Mouse (Mus musculus): ENCODE measurements at regions not wholly inside any gene's neighbourhood (a gene's known extent, or its start where the extent isn't known, plus 50 kb on each side); places are given as distances from the start of the nearest gene placed in this dataset.

DNA sequence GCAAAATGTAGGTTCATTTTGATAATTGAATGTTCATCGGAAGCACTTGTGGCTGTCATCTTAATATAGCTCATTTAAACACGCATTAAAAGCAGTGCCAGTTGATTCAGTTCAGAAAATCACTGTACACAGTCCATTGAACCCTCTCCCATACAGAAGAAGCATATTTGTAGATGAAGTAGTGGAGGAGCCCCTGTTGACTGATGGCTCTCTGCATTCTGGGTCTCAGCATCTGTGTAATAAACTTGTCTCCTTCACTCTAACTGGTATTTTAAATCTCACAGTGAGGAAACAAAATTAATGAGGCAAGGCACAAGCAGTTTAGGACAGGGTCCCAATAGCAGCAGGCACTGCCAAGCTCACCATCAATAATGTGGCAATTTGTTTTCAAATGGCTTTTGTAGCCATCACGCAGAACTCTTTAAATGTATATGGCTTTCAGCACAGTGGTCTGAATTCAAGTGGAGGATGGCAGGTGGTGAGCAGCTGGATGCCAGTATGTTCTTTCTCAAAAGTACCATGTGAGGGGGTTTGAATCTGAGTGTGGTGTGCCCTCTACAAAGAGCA, 302.8 kb upstream of the Sdr16c6 start:
- no peak for DNase-seq (ENCODE audit: low read depth, low spot score)

DNA sequence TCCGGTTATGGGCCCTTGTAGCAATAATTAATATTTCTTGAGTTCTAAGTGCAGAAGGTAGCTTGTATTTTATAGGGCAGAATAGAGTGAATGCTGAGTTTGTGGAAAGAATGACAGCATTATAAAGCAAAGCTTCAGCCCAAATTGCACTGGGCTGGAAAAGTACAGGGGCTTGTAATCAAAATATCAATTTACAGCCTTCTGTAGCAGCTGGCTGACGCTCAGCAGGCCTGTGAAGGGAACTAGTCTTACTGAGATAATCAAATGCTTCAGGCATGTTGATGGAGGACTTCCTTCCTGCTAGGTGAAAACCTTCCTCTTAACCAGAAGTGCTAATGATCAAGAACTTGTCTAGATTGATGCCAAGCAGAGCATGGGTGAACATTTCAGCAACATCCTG, 257.9 kb upstream of the Sdr16c6 start:
- DNase-seq (ENCODE audit: low read depth, low spot score): no peak

DNA sequence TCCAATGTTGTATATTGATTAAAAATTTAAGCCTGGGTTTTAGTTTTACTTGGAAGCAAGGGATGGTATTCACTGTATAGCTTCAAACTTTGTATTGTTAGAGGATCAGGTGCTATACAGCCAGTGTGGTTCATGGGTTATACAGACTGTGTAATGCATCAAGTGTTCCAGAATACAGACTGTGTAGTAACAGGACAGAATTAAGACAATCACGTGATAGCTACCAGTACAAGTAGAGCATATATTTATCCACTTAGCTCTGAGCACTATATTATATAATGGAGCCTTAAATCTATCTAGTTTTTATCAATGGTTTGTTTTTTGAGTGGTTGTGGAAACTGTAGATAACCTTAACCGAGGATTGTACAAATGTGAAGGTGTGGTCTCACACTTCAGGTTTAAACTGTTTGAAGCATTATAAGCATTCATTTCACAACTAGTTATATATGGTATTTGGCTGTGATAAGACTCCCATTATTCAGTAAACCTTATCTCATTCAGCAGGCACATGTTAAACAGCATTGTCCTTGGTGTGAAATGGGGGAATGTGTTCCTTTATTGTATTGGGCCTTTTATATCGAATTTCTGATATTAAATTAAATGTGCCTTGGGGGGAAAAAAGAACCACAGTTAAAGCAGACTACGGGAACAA, 256.3 kb upstream of the Sdr16c6 start:
- DNase-seq (ENCODE audit: low read depth, low spot score): no peak

DNA sequence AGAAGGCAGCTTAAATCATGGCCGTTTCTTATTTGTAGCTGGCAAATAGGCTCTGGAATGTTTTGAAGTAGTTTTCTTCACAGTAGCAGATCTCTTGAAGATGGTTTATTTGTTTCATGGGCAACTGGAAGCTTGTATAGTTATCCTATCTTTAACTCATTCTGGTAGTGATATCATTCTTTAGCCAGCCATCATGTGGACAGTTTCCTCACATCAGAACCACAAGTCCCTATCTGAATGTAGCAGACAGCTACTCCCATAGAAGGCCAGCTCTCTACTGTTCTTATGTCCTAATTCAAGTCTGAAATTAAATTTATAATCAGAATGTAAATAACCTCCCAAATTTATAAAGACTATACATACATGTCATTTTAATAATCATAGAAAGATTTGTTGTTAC, 253.8 kb upstream of the Sdr16c6 start:
- no peak for DNase-seq (ENCODE audit: low read depth, low spot score)

DNA sequence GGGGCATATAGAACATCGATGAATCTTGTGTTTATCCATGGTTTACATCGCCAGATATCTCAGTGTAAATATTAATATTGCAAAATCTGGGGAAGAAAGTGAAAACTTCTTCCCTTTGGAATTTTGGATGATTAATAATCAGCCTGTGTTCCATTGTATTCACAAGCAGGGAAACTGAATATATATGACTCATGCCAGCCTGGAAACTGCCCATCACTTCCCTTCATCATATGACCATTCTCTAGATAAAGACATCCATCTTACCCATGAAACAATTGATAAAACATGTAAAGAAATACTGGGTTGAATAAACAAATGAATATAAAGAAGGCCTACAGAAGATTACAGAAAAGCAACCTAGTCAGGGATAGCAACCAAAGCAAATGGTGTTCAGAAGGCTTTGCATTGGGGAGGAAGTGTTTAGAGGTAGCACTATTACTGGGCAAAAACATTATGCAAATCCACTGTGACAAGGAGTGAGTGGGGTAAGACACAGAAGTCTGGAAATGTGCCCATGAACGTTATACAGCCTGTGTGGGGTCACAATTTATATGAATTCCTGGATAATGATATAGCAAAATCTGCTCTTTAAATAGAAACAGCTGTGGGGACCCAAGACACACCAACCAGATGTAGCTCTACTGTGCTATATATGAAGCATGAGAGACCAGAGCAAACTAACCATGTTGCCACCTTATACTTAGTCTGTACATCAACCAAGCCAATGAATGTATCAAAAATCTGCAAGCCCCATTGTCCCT, 238.5 kb upstream of the Sdr16c6 start:
- DNase-seq (ENCODE audit: low read depth, low spot score): no peak

DNA sequence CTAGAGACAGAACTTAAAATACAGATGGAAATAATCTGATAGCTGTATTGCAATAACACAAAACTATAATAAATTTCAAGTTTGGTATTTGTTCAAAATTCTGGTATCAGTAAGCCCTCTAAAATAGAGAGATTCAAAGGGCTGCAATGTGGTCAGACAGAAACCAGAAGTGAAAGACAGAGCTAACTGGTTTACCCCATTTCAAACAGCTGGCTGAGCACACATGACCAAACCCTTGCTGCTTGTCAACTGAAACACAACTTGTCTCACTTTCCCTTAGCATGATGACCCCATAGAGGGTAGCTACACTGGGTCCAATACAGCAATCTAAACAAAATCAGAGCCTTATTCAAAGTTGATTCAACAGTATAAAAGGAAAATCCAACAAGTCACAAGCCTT, 234.2 kb upstream of the Sdr16c6 start:
- no peak for DNase-seq (ENCODE audit: low read depth, low spot score)

DNA sequence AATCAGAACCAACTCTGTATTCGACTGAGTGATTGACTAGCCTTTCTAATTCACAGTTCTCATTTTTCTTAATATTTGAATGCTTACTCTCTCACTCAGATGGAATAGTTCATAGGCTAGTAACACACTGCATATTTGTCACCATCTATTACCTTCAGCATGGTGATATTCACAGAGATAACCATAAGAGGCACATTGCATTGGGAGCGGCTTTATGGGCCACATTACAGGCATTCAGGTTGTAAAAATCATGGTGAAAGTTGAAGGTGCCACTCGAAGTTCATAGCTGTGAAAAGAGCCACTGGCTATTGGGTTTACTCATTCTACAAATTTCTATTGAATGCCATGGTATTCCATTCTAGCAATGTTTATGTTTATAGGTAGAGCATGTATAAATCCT, 229.6 kb upstream of the Sdr16c6 start:
- DNase-seq (ENCODE audit: low read depth, low spot score): no peak

DNA sequence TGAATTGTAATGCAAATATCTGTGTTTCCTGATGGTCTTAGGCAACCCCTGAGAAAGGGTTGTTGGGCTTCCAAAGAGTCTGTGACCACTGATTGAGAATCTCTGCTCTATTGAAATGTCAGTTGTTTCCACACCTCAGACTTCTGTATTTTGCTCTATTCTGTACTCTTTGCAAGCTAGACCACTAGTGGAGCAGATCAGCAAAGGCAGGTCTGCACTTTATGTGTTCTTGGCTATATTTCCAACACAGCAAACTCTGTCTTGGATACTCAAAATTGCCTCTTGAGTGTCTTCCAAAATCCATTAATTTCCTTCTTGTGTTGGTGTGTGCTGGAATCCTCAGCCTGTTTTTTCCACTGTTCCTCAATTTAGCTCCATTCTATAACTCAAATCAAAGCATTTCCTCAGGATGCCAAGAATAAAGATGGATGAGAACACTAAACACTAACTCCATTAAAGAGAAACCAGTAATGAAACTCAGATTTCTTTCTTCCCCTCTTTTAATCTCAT, 228.5 kb upstream of the Sdr16c6 start:
- DNase-seq (ENCODE audit: low read depth, low spot score): no peak

DNA sequence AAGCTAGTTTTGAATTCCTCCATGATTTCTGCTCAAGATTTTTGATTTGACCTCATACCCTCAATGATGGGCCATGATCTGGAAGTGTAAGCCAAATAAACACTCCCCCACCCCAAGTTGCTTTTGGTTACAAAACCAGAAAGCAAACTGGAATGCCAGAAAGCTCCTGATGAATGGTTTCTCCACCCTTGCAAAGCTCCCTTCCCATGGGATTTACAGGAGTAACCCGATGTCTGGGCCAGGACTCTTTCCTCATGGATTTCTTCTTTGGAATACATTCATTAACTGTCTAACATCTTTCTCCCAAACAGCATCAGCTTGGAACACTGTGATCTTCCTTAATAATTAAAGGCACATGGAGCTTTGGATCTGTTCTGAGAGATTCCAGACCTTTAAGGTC, 227.3 kb upstream of the Sdr16c6 start:
- DNase-seq (ENCODE audit: low read depth, low spot score): no peak

DNA sequence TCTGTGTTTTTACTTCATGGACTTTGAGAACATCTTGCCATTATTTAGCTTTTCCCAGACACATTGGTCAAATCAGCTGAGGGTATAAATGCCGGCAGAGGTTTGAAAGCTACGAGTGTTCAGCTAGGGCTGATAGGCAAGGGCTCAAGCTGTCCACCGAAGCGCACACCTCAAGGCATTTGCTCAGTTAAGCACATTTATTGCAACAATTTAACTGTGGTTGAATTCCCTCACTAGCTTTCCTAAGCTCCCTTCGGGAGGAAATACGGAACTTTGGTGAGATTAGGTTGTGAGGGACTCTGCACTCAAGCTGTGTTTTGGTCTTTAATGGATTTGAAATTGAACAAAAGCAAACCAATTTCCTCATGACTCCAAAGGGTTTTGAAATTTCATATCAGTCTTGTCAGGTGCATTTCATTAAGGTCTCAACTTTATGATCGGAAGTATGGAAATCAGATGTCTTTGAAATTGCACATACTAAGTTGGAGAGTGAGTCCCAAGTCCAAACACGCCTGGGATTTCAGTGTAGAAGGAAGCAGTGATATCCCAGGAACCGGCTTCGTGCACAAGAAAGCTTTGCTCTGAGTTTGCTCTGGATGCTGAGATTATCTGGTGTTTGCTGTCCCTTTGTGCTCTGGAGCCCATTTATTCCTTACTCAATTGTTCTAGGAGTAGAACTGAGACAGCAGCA, 223.0 kb upstream of the Sdr16c6 start:
- DNase-seq (ENCODE audit: low read depth, low spot score): no peak

DNA sequence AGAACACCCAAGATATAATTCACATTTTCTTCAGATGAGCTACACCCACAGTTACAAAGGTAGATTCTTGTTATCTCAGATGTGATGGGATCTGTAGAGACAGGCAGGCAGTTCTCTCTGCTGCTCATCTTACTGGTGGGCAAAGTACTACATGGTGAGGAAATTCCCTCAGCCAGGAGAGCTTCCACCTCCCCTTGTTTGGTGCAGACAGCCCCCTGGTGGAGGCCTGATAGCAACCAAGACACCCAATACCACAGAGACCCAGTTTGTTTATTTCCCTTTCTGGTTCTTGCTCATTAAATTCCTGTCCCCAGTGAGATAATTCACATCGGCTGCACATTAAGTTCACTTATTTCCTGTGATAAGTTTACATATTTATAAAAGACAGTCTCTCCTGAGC, 222.3 kb upstream of the Sdr16c6 start:
- peak; percentile 60 for DNase-seq (ENCODE audit: low read depth, low spot score)

DNA sequence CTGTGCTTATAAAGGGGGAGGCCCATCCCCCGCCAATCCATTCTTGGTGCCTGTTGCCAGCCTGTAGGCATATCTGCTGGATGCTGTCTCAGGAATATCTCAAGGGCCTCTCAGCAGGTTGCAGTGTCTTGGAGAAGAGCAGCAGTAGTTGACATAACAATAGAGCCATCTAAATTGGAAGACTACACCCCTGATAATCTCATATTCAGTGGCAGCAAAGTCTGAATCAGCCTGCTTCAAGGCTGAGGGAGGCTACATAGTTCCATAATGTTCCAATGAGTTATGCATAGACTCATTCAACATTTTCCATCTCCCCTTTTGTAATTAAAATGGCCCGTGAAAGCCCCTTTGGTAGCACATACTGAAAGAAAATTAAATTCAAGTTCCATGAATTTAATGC, 172.3 kb upstream of the Sdr16c6 start:
- DNase-seq (ENCODE audit: low read depth, low spot score): peak; percentile 71

DNA sequence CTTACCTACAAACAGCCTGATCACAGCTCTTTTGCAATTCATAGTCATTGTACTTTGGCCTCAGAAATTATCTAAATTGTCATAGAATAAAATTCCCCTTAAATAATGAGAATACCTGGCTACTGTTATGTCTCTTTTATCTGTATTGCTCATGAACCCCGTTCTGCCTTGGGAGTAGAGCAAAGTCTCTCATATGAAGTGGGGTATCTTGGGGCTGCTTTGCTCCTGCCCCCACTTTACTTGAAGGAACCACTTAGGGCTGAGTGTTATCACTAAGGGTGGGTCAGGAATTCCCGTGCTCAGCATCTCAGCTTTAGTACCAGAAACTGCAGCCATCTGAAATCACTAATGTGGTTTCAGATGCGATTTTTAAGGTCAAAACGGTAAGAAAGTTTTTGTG, 170.3 kb upstream of the Sdr16c6 start:
- no peak for DNase-seq (ENCODE audit: low read depth, low spot score)

DNA sequence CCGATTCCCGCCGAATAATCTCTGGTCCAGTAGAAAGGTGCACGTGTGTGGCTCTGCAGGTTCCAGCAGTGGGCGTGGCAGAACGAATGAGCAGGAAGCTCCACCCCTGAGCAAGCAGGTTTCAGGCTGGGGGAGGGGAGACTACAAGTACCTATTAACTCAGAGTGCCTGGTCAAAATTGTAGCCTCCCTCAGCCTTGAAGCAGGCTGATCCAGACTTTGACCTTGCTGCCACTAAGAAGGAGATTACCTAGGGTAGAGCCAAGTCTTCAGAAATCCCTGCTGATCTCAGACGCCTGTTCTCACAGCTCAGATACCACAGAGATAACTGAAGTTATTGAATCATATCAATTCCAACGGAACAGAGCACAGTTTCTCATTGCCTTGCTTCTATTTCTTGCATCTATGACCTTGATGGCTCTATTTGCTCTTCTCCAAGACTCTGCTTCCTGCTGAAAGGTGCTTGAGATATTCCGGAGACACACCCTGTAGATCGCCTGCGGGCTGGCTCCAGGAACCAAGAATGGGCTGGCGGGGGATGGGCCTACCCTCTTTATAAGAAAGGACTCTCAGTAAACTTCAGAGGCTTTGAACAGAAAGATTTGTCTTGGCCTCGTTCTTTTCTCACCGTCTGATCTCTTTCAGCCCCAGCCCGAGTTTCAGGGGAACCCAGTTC, 165.1 kb upstream of the Sdr16c6 start:
- peak; percentile 93 for DNase-seq (ENCODE audit: low read depth, low spot score)

DNA sequence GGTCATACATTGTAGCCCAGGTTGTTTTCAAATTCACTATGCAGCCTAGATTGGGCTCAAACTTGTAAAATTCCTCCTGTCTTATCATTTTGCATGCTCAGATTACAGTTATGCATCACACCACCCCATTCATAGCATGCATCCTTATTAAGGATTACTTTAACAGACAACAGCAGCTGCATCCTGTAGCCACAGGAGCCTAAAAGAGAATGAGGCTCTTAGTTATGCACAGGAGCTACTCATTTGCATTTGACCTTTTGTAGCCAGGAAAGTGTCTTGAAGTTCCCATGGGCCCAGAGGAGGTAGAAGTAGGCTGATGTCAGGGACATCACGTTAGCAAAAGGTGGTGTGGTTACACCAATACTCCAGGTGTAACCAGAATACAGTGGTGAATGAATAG, 148.9 kb upstream of the Sdr16c6 start:
- peak; percentile 87 for DNase-seq (ENCODE audit: low read depth, low spot score)

DNA sequence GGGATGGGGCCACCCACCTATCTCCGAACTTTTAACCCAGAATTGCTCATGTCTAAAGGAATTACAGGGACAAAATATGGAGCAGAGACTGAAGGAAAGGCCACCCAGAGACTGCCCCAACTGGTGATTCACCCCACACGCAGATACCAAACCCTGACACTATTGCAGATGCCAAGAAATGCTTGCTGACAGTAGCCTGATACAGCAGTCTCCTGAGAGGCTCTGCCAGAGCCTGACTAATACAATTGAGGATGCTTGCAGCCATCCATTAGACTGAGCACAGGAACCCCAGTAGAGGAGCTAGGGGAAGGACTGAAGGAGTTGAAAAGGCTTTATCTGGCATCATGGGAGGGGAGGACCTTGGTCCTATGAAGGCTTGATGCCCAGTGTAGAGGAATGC, 142.4 kb upstream of the Sdr16c6 start:
- no peak for DNase-seq (ENCODE audit: low read depth, low spot score)

DNA sequence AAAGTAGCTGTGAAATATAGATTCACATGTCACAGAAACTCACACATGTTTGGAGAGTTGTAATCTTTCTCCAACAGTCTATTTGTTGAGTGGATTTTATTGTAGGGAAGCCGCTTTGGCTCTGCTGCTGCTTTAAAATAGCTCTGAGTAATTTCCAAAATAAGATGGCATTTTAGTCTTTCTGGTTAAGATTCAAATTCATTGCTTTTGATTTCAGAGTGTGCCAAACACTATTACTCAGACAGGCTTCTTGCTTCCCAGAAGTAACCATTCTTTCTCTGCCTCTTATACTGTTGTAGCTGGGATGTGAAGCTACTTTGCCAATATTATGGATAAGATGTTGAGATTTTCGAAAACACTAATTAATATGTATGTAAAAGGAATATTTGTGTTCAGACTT, 134.6 kb upstream of the Sdr16c6 start:
- no peak for DNase-seq (ENCODE audit: low read depth, low spot score)

DNA sequence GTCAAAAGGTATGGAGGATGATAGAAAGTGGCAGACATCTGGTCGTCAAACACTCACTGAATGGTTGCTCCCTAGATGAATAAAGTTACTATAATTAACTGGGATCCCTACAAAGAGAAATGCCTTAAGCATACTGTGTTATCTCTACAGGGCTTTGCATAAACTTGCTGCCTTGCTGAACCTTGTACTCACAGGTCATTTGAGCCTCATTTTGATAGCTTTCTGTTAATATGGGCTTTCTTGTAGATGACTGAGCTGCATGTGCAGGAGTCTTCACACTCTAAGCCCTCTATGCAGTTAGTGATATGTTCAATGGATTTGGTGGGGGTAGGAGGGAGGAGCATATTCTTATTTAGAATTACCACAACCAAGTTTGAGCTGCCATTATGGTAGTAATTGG, 127.8 kb upstream of the Sdr16c6 start:
- DNase-seq (ENCODE audit: low read depth, low spot score): no peak

DNA sequence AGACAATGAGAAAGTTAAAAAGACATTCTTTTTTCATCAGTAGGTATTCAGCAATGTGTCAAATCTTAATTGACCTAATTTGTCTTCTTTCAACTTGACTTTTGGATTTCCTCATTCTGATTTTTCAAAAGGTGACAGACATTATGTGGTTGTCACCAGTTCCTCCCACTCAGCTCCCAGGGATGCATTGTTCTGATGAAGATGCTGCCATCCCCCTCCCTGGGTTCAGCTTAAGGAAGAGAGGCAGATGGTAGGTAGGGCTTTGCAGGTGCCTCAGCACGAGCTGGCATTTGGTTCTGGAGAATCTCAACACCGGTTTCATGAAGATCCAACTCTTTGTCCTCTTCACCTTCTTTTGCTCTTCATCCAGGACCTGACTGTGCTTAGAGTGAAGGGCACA, 122.0 kb upstream of the Sdr16c6 start:
- DNase-seq (ENCODE audit: low read depth, low spot score): no peak

DNA sequence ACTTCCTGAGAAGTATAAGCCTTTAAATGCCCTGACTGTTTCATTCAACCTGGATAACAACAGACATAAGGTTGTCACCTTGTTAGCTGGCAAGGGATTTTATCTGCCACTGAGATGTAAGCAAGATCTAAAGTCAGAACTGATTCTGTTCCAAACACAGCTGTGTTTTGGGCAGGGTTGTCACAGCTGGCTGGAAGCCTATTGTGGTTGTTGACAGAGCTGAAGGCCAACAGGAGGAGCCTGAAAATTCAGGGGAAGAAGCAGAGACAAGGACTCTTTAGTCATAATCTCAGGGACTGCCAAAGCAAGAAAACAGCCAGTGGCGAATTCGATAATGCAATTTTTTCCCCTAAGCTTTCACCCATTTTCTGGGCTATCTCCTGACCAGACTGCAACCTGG, 118.5 kb upstream of the Sdr16c6 start:
- DNase-seq (ENCODE audit: low read depth, low spot score): no peak

DNA sequence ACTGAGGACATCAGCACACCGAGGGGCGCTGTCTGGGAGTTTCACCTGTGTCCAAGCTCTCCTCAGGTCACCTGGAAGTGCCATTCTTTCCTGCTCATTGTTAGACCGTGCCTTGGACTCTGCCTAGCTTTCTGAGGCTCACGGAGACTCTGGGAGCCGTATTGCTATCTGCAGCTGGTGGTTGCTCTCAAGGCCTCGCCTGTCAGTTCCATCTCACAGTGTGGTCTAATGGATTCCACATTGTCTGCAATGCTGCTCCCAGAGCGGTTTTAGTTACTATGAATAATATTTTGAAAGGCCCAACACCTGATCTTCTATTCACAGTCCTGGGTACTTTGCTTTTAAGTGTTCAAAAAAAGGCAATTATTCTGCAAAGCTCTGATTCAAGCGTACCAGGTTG, 117.9 kb upstream of the Sdr16c6 start:
- no peak for DNase-seq (ENCODE audit: low read depth, low spot score)

All from R1 (cell line).